Mouse (Mus musculus): ENCODE measurements around the gene Magi2.
"Not testable (repeated sequence)": the region's sequence is repeated elsewhere in the genome, so short reads cannot be mapped to it uniquely, and the experiment has no call there.

Magi2 gene

DNA sequence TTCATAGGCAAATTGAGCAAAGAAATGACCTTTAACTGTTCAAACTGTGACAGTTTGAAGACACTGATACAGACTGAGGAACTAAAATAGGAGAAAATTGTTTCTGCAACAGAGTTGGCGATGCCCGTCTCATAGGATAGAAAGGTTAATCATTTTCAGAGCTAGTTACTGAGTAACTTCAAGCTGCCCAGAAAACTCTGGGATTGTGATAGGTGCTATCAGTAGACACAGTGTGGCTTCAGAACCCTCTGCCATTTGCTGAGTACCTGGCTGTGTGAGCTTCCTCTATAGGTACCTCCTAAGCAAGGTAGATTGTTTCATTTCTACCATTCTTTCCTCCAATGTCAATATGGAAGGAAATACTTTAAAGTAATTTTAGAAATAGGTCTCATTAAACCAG lies 1014.7 kb downstream of the Magi2 start:
- DNase-seq (ENCODE audit: low spot score in 2 of 2) = no peak

DNA sequence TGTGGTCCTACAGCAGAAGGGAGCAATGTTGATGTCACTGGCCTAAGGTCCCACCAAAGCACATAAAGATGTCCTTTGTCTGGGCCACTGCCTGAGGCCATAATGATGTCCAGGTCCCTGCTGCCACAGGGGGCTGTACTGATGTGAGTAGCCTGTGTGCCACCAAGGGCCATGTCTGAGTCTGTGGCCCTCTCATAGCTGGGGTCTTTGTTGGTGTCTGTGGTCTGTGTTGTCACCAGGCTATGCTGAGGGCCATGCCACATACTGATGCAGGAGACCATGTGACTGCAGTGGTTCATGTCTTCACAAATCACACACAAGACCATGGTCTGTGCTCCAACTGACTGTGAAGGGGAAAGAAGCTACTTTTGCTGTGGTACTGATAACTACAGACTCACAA lies 1015.7 kb downstream of the Magi2 start:
- no peak for DNase-seq (ENCODE audit: low spot score in 2 of 2)

DNA sequence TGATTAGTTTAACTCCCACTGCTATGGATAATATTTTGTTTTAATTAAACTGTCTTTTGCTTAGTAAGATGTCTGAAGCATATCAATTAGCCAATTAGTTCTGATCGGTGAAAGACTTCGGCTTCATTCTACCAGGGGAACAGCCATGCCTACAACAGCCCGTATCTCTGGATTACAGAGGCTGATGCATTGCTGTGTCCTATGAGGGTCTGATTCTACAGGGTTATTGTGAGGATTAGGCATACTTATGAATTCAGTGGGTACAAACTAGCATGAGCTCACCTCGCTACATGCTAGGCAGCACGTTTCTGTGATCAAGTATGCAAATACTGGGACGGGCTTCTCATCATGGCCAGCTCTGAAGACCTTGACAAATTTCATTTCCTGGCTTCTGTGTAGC lies 1022.5 kb downstream of the Magi2 start:
- no peak for DNase-seq (ENCODE audit: low spot score in 2 of 2)

DNA sequence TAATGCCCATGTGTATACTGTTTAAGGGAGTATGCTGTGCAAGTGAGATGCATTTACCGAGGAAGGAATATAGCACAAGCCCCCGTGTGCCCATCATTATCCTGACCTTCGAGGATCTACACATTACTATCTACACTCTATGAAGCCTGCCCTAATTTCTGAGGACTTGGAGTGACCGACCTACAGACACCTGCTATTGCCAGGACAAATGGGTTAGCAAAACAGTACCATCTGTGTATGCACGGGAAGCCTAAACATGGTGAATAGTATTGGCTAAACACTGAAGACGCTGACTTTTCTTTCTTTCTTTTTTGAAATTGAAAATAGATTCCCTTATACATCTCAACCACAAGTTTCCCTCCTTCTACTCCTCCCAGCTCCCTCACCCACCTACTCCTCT lies 1024.7 kb downstream of the Magi2 start:
- no peak for DNase-seq (ENCODE audit: low spot score in 2 of 2)

DNA sequence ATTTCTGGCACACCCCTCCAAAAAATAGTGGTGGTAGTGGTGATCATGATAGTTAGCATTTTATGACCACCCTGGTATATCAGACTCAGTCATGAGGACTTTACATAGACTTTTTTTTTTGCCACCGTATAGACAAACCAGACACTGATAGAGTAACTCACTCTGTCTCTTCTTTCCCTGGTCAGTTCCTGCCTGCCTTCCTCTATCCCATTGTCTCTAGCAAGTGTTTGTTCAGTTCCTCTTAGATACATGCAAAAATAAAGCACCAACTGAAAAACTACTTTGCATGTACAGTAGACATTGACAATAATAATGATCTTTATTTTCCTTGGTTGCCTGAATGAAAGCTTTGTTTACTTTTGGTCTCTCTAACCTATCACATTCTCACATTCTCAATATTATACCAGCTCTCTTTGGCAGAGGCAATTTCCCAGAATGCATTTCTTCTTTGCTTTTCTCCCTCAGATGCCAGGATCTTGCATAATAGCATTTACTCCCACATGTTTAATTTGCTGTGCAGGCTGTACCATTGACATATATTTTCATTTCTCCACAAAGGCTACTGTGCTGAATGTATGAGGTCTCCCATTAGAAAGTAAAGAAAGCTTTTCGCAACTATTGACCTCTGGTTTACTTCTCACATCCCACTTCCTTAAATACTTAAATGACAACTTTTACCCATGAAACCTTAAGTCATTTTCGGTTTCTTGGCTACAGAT lies 1029.5 kb downstream of the Magi2 start:
- peak in 1 of 2 experiments; percentile 25 for DNase-seq (ENCODE audit: low spot score in 2 of 2)

DNA sequence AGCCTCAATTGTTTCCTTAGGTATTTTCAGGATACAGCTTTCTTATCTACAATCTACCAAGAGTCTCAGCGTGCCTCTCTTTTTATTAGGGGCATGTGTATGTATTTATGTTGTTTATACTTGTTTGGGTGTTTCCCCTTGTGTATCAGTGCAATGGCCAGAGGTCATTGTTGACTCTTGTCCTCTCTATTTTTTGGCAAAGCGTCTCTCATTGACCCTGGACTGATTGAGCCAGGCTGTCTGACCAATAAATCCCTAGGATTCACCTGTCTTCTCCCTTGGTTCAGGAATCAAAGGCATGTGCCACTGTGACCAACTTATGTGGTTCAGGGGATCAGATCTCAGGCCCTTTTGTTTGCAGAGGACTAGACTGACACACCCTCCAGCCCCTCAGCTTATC lies 1030.1 kb downstream of the Magi2 start:
- no peak for DNase-seq (ENCODE audit: low spot score in 2 of 2)

DNA sequence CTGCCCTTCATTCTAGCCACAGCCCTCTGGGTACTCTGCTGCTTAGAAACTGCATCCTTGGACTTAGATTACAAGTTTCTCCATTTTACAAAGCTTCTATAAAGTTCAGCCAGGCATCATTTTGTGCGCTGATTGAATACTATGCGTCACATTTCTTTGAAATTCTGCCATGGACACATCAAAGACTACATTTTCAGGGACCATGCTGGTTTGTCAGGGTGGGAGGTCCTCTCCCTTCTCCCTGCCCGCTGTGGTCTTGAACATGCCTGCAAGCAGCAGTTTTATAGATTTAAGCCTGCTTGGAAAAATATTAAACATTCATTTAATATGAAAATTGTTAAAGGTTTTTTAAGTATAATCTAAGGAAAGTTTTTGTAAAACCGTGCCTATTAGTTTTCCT lies 1030.6 kb downstream of the Magi2 start:
- no peak for DNase-seq (ENCODE audit: low spot score in 2 of 2)

DNA sequence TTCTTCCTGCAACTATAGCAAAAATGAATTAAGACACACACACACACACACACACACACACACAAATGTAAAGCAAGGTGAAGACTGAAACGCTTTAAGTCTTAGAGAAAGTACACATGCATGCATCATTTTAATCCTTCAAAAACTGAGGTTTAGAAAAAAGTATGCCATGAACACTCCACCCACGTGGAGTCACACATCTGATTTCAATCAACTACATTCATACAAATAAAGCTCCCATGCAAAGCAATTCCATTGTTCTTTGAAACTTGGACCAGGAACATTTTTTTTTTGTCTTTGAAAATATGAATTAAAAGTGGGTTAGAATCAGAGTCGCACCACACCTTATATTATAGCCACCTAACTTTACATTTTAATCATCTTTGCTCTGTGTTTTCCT lies 1032.9 kb downstream of the Magi2 start:
- DNase-seq (ENCODE audit: low spot score in 2 of 2) = no peak

DNA sequence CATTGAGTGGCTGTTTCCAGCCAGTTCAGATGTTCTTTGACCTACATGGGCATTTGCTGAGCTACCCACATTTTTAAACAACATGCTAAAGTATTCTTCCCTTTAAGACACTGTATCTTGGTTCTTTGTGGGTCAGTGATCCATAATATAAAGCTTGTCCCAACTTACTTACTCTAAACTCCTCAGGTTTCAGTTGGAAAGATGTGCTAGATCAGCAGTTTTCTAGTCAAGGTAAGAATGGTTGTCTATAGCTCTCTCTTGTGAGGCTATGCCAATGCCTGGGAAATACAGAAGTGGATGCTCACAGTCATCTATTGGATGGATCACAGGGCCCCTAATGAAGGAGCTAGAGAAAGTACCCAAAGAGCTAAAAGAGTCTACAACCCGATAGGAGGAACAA lies 1045.8 kb downstream of the Magi2 start:
- DNase-seq (ENCODE audit: low spot score in 2 of 2) = not testable (repeated sequence)

DNA sequence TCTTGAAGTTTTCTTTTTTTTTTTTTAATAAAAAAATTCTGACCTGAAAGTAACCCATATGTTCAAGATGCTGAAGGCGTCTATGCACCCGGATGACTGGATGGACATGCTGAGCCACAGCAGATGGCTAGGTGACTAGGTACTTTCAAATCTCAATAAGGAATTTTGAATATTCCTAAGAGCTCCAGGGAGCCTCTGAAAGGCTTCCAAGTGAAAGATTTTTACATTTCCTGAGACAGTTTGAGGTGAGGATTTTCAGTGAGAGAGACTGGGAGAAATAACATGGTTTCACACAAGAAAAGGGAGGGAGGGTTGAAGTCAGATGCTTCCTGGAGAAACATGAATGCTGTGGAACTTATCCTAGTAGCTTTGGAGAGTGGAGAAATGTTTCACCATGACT lies 1048.8 kb downstream of the Magi2 start:
- no peak for DNase-seq (ENCODE audit: low spot score in 2 of 2)

DNA sequence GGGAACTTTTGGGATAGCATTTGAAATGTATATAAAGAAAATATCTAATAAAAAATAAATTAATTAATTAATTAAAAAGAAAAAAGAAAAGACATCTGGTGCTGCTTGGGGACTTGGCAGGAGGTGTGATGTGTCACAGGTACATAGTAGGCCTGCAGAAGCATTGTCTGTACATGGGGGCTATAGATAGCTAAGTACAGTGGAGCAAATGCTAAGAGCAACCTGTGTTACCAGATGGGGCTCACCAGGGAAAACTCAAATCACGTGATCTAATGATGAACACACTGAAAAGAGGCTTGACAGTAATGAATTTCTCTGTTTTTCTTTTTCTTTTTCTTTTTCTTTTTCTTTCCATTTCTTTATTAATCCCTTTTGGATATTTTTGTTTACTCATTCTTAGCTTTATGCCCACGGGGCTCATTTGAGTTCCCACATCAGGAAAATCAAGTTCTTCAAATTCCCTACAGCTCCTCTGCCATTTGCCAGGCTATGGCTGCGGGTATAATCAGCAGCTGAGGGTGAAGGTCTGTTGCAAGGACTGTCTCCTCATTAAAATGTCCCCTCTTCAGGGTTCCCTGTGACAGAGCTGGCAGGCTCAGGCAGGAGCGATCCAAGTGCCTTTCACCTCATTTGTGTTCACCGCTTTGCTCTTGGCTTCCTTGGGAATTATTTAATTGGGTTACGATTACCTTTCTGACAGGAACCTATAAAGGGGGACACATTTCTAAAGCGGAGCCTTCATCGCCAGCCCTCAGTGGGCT lies 1058.4 kb downstream of the Magi2 start:
- no peak for DNase-seq (ENCODE audit: low spot score in 2 of 2)

DNA sequence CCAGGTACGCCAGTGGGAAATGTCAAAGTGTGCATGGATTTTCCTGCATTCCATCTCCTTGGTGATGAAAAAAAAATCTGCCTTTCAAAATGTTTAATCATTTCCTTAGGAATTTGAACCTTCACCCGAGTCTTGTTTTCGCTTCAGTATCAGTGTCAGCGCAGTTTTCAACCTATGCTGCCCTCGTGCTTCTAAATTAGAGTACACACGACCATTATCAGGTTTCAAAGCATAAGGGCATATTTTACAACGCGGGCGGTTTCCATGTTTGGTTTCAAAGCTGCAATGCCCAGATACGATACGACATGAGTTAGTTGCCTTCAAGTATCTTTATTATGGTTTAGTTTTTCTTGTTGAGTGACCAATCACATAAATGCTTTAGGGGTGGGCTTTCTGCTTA lies 1067.7 kb downstream of the Magi2 start:
- no peak for DNase-seq (ENCODE audit: low spot score in 2 of 2)

DNA sequence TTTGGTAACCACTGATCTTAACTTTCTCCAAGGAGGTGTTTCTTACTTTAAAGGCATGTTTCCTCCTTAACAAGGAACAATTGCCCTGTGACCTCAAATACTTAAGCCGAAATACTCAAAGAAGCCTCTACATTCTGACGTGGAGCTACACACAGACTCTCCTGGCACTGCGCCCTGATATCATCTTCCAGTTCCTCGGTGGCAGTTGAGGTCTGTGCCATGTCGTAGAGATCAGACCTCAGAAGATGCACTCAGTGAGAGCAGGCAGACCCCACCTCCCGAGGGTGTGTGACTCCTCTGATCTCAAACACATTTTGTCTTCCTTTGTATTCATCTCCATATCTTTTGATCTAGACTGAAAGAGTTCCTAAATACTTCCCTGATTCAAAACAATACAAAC lies 1073.0 kb downstream of the Magi2 start:
- DNase-seq (ENCODE audit: low spot score in 2 of 2) = no peak

DNA sequence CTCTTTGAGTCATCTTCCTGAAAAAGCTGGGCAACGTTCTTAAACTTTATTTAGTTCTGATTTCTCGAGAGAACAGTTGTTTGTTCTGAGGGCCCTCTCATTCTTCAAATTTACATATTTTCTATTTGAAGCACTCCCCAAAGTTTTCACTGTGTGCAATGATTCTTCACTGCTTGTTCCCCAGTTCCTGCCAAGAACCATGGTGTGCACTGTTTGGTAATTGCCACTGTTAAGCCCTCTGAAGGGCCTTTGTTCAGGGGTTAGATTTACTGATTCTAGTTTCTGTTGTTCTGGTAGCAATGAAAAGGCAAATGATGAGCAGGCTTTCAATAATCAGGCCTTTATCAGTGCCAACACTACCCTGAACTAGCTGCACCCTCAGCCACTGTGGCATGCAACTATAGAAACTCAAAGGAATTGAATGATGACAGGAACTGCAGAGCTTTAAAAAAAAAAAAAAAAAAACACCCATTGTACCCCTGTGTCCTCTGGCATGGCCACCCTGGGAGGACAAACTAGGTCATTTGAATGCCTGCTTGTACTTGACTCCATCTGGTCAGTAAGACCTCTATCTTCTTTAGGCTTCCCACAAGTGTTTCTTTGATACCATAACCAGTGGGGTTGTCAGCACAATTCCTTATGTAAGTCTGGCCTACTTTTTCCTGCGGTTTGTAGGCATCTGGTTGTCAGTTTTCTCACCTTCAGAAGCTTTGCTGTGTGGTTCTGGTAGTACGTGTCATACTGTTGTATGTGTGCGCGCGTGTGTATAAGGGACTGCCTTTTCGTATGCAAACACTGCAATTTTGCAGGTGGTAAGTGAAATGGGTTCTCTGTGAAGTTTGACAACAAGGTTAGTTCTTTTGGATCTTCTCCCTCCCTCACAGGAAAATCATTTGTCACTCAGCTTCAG lies 1076.5 kb downstream of the Magi2 start:
- peak; percentile 43 to 44 for DNase-seq (ENCODE audit: low spot score in 2 of 2)

DNA sequence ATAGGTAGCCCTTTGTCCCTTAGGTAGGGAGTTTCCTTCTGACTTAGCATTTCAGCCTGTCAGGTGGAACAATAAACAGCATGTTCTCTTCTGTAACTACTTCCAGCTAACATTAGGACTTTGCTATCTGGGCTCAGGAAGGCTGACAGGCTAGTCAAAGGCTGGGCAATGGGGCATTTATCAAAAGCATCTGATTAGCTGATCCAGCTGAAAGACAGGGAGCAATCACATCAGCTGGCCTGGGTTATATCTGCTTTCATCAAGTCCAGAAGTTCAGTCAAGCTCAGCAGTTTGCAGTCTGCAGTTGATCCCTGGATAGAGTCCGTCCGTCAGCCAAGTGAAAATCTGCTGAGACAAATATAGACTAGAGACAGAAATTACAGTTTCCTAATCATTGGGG lies 1094.1 kb downstream of the Magi2 start:
- DNase-seq (ENCODE audit: low spot score in 2 of 2) = no peak

DNA sequence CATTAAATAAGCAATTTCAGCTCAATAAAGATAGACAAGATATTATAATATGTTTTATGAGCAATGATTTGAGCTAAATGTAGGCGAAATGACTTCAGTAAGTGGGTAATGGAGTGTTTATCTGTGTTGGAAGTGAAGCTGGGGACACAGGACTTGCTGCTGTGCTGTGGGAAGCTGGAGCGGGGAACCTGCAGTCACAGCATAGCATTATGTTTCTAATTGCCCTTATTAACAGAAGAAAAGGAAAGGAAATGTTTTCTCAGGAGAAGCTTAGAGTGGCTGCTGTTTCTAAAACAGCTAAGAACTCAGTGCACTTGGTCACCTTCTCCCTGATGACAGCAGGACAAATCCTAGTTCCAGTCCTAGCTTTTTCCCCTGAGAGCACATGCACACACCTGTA lies 1098.5 kb downstream of the Magi2 start:
- DNase-seq (ENCODE audit: low spot score in 2 of 2) = no peak

DNA sequence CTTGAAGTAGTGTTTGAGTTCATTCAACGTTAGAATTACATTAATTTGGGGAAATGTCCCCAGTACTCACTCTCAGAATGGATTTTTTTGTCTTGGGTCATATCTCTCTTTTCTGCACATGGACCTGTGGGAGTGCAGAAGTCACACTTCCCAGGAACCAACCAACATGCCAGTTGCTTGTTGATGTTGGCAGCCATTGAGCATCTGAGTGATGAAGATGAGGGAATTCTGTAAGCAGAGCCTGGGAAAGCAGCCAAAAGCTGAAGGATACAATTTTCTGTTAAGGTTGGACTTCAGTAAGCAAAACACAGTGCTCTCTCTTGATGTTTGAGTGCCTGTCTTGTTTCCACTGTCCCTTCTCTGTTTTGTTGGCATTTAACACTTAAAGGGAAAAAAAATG lies 1102.1 kb downstream of the Magi2 start:
- no peak for DNase-seq (ENCODE audit: low spot score in 2 of 2)

DNA sequence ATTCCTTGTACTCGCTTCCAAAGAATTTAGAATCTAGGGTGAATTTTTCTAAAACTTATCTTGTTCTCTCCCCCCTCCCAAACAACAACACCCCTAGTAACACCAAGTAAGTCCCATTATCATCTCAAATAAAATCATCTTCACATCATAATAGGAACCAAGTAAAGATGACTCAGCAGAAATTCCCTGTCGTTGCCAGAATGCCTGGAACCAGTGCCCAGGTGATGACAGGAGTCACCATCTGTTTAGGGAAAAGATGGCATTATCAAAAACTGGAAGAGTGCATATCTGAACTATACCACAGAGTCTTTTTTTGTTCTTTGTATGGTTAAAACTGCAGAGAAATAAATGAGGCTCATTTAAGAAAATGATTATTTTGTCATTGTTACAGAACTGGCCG lies 1103.2 kb downstream of the Magi2 start:
- DNase-seq (ENCODE audit: low spot score in 2 of 2) = no peak

DNA sequence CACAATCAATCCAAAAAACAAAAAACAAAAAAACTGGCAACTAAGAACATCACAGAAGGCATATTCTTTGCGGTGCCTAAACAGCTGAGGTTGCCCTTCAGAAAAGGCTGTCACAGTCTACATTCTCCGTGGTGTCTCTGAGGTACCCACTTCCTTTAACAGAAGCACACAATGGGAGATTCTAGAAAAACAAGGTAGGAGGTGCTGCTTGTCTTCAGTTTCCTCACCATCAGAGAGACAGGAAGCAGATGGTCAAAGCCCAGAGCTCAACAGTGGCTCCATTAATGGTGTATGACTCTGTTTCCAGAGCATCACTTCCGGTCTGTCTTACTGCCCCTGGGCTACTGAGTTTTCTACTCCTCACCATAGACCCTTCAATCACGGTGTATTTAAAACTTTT lies 1105.7 kb downstream of the Magi2 start:
- no peak for DNase-seq (ENCODE audit: low spot score in 2 of 2)

DNA sequence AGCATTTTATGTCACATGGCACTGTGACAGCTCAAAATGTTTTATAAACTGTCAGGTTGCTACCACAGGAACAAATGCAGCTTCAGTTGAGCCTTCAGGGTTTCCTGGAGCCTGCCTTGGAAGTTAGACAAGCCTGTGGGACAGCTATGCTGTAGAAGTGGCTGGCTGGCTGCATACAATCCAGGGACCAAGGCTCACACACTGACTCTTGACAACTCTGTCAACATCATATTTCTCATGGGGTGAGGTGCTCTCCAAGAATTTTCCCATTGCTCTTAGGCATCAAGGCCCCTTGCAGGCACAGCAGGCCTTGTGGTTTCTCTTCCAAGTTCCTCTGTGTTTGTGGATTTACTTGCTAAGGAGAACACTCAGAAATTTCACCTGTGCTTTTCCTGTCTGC lies 1107.7 kb downstream of the Magi2 start:
- no peak for DNase-seq (ENCODE audit: low spot score in 2 of 2)

DNA sequence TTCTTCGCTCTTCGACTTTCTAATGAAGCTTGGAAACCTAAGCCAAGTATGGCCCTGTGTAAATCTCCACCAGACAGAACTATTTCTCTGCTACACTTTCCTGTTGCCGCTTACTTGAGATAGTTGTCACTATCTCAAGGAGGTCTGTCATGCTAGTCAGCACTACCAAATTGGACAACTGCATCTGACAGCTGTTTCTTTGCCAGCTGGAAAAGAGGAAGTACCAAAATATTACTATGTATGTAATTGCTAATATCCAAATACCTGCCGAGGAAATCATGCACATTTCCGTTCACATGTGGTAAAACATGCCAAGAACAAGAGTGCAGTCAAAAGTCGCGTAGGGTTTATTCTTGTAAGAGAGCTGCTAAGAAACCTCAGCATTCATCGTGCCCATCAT lies 1126.1 kb downstream of the Magi2 start:
- DNase-seq (ENCODE audit: low spot score in 2 of 2) = no peak

DNA sequence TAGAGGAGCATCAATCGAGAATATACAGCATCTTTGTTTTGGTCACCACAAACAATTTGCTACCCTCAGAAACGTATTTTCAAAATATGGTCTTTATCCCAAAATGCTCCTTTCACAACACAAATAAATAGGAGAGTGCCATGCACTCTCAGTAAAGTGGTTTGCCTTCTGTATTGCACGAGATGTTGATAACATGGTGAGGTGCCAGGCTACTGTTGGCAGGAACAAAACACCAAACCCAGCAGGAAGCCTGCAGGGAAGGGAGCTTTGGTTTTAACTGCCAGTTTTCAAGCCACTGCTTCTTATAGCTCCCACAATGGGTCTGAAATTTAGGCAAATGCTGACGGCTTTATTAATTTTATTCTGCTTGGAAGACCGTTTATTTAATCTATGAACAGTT lies 1131.6 kb downstream of the Magi2 start:
- no peak for DNase-seq (ENCODE audit: low spot score in 2 of 2)

DNA sequence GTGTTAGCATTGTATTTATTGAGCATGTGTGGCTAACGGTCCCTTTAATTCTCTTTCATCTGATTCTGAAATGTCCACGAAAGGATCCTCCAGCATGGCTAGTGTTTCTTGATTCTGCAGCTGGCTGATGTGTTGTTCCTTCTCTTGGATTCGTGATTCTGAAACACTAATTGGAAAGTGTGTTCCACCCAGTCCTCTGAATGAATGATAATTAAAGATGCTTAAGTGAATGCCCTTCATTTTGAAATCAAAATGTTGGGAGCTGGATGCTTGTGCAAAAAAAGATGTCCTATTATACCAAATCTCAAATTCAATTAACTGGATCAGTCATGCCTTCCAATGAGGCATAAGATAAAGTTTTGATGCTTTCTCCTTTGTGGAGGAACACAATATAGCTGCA lies 1132.2 kb downstream of the Magi2 start:
- DNase-seq (ENCODE audit: low spot score in 2 of 2) = no peak

All from left cerebral cortex, adult 9 months (tissue).